Mouse (Mus musculus): ENCODE measurements around the gene Nrsn2. TPM values are rescaled to one million over a fixed set of nuclear protein-coding genes. Genes with fewer than 3 reads are reported as not detected.

Nrsn2 gene
- total RNA-seq, 2 experiments from 2014 or later: not detected

Other genes with a start within 250 kb of the Nrsn2 start
- not detected in 2 replicates for gene Tcf15, start 233.1 kb downstream of the Nrsn2 start, total RNA-seq (2015; ENCODE audit: low replicate concordance)
- not detected in 2 replicates for gene Tcf15, start 233.1 kb downstream of the Nrsn2 start, total RNA-seq (2017; ENCODE audit: low replicate concordance)
- gene Csnk2a1, start 149.8 kb downstream of the Nrsn2 start, total RNA-seq (2015; ENCODE audit: low replicate concordance): 51.2 and 70.4 TPM in 2 replicates
- 78.8 and 93.5 TPM in 2 replicates for gene Csnk2a1, start 149.8 kb downstream of the Nrsn2 start, total RNA-seq (2017; ENCODE audit: low replicate concordance)
- gene Tbc1d20, start 82.8 kb downstream of the Nrsn2 start, total RNA-seq (2015; ENCODE audit: low replicate concordance): 9.0 and 15.5 TPM in 2 replicates
- gene Tbc1d20, start 82.8 kb downstream of the Nrsn2 start, total RNA-seq (2017; ENCODE audit: low replicate concordance): 7.4 and 14.3 TPM in 2 replicates
- 53.0 and 64.6 TPM in 2 replicates for gene Rbck1, start 44.0 kb downstream of the Nrsn2 start, total RNA-seq (2015; ENCODE audit: low replicate concordance)
- 20.3 and 35.2 TPM in 2 replicates for gene Rbck1, start 44.0 kb downstream of the Nrsn2 start, total RNA-seq (2017; ENCODE audit: low replicate concordance)
- gene Trib3, start 32.6 kb downstream of the Nrsn2 start, total RNA-seq (2015; ENCODE audit: low replicate concordance): not detected in 2 replicates
- 3.1 TPM in 1 of 2 replicates, not detected in the other for gene Trib3, start 32.6 kb downstream of the Nrsn2 start, total RNA-seq (2017; ENCODE audit: low replicate concordance)
- gene Sox12, start 21.4 kb upstream of the Nrsn2 start, total RNA-seq (2015; ENCODE audit: low replicate concordance): 4.0 and 4.2 TPM in 2 replicates
- gene Sox12, start 21.4 kb upstream of the Nrsn2 start, total RNA-seq (2017; ENCODE audit: low replicate concordance): 0.39 and 0.83 TPM in 2 replicates
- 6.8 and 9.6 TPM in 2 replicates for gene Zcchc3, start 38.4 kb upstream of the Nrsn2 start, total RNA-seq (2015; ENCODE audit: low replicate concordance)
- 4.9 and 5.4 TPM in 2 replicates for gene Zcchc3, start 38.4 kb upstream of the Nrsn2 start, total RNA-seq (2017; ENCODE audit: low replicate concordance)
- not detected in 2 replicates for gene 6820408C15Rik, start 38.9 kb upstream of the Nrsn2 start, total RNA-seq (2015; ENCODE audit: low replicate concordance)
- 1.0 TPM in 1 of 2 replicates, not detected in the other for gene 6820408C15Rik, start 38.9 kb upstream of the Nrsn2 start, total RNA-seq (2017; ENCODE audit: low replicate concordance)
- not detected in 2 replicates for gene Defb23, start 88.0 kb upstream of the Nrsn2 start, total RNA-seq (2015; ENCODE audit: low replicate concordance)
- not detected in 2 replicates for gene Defb23, start 88.0 kb upstream of the Nrsn2 start, total RNA-seq (2017; ENCODE audit: low replicate concordance)
- not detected in 2 replicates for gene Defb20, start 100.4 kb upstream of the Nrsn2 start, total RNA-seq (2015; ENCODE audit: low replicate concordance)
- gene Defb20, start 100.4 kb upstream of the Nrsn2 start, total RNA-seq (2017; ENCODE audit: low replicate concordance): not detected in 2 replicates
- not detected in 2 replicates for gene Defb22, start 113.5 kb upstream of the Nrsn2 start, total RNA-seq (2015; ENCODE audit: low replicate concordance)
- not detected in 2 replicates for gene Defb22, start 113.5 kb upstream of the Nrsn2 start, total RNA-seq (2017; ENCODE audit: low replicate concordance)
- gene Defb26, start 135.1 kb upstream of the Nrsn2 start, total RNA-seq (2015; ENCODE audit: low replicate concordance): not detected in 2 replicates
- gene Defb26, start 135.1 kb upstream of the Nrsn2 start, total RNA-seq (2017; ENCODE audit: low replicate concordance): not detected in 2 replicates
- gene Defb28, start 141.6 kb upstream of the Nrsn2 start, total RNA-seq (2015; ENCODE audit: low replicate concordance): not detected in 2 replicates
- gene Defb28, start 141.6 kb upstream of the Nrsn2 start, total RNA-seq (2017; ENCODE audit: low replicate concordance): not detected in 2 replicates
- gene Defb29, start 163.5 kb upstream of the Nrsn2 start, total RNA-seq (2015; ENCODE audit: low replicate concordance): not detected in 2 replicates
- gene Defb29, start 163.5 kb upstream of the Nrsn2 start, total RNA-seq (2017; ENCODE audit: low replicate concordance): not detected in 2 replicates
- gene Gm17416, start 192.7 kb upstream of the Nrsn2 start, total RNA-seq (2015; ENCODE audit: low replicate concordance): not detected in 2 replicates
- not detected in 2 replicates for gene Gm17416, start 192.7 kb upstream of the Nrsn2 start, total RNA-seq (2017; ENCODE audit: low replicate concordance)
- gene Defb21, start 196.1 kb upstream of the Nrsn2 start, total RNA-seq (2015; ENCODE audit: low replicate concordance): not detected in 2 replicates
- not detected in 2 replicates for gene Defb21, start 196.1 kb upstream of the Nrsn2 start, total RNA-seq (2017; ENCODE audit: low replicate concordance)
- gene Defb19, start 203.7 kb upstream of the Nrsn2 start, total RNA-seq (2015; ENCODE audit: low replicate concordance): not detected in 2 replicates
- gene Defb19, start 203.7 kb upstream of the Nrsn2 start, total RNA-seq (2017; ENCODE audit: low replicate concordance): not detected in 2 replicates
- gene Defb45, start 222.8 kb upstream of the Nrsn2 start, total RNA-seq (2015; ENCODE audit: low replicate concordance): not detected in 2 replicates
- gene Defb45, start 222.8 kb upstream of the Nrsn2 start, total RNA-seq (2017; ENCODE audit: low replicate concordance): not detected in 2 replicates
- gene Defb36, start 227.7 kb upstream of the Nrsn2 start, total RNA-seq (2015; ENCODE audit: low replicate concordance): not detected in 2 replicates
- not detected in 2 replicates for gene Defb36, start 227.7 kb upstream of the Nrsn2 start, total RNA-seq (2017; ENCODE audit: low replicate concordance)
- gene Defb25, start 246.4 kb upstream of the Nrsn2 start, total RNA-seq (2015; ENCODE audit: low replicate concordance): not detected in 2 replicates
- not detected in 2 replicates for gene Defb25, start 246.4 kb upstream of the Nrsn2 start, total RNA-seq (2017; ENCODE audit: low replicate concordance)